Mouse (Mus musculus) lung, embryonic 14.5 days (tissue): ENCODE measurements around the gene Usp39. TPM values are rescaled to one million over a fixed set of nuclear protein-coding genes. Genes with fewer than 3 reads are reported as not detected.
A peak's percentile ranks its signal among the peaks of the same experiment; 100 is the strongest.

Experiments used
- ATAC-seq: fragments of 200-750 bp; cut with Nextera tagmentation; 2 replicates; pipeline ENCODE4 v1.8.0; 2017; ENCODE audit warnings: mild to moderate bottlenecking, moderate TSS enrichment, moderate library complexity; ENCODE audit not compliant: insufficient read depth
- DNase-seq: peaks from one replicate; pipeline ENCODE4 v3.0.0-alpha.2; 2015
- H3K27ac ChIP-seq: fragments of 300-500 bp; sonication (generic); 2 replicates; pipeline ENCODE4 v1.5.1; 2014; ENCODE audit warnings: low read depth, mild to moderate bottlenecking, moderate library complexity
- H3K27me3 ChIP-seq: fragments of 300-500 bp; sonication (generic); 2 replicates; pipeline ENCODE4 v1.6.1; 2014; ENCODE audit warnings: low read length, control low read depth; ENCODE audit not compliant: insufficient read depth
- H3K36me3 ChIP-seq: fragments of 300-500 bp; sonication (generic); 2 replicates; pipeline ENCODE4 v1.6.1; 2014; ENCODE audit warnings: control low read depth; ENCODE audit not compliant: insufficient read depth
- H3K4me1 ChIP-seq: fragments of 300-500 bp; sonication (generic); 2 replicates; pipeline ENCODE4 v1.6.1; 2014; ENCODE audit warnings: antibody characterized with exemption, control low read depth; ENCODE audit not compliant: insufficient read depth
- H3K4me2 ChIP-seq: fragments of 300-500 bp; sonication (generic); 2 replicates; pipeline ENCODE4 v1.6.1; 2014; ENCODE audit warnings: mild to moderate bottlenecking
- H3K4me3 ChIP-seq: fragments of 300-500 bp; sonication (generic); 2 replicates; pipeline ENCODE4 v1.5.1; 2014; ENCODE audit warnings: low read depth, low read length
- H3K9ac ChIP-seq: fragments of 300-500 bp; sonication (generic); 2 replicates; pipeline ENCODE4 v1.6.1; 2014
- H3K9me3 ChIP-seq: fragments of 300-500 bp; sonication (generic); 2 replicates; pipeline ENCODE4 v1.6.1; 2016; ENCODE audit warnings: low read depth, low read length, control low read depth
- CTCF ChIP-seq: IDR thresholded peaks from 2 replicates; pipeline ENCODE4 v1.5.1; 2016; ENCODE audit warnings: antibody characterized with exemption, low read depth
- WGBS: fragments of 180-500 bp; shearing (Covaris S2); extraction: QIAGEN DNeasy Blood & Tissue Kit; methylation state at CpG from one replicate; pipeline ENCODE4 v1.1.7; 2014; 5-methylcytosine and 5-hydroxymethylcytosine counted together
- polyA plus RNA-seq: library from polyadenylated mRNA; unstranded; fragments of >200 nt; fragmentation: Nextera tagmentation; extraction: Ambion mirVana; gene quantifications from 2 replicates; pipeline ENCODE4 v1.2.1, GENCODE M21; 2014

The Usp39 gene
- polyA plus RNA-seq, 1 experiment from 2014 or later: 73.7 TPM

DNA sequence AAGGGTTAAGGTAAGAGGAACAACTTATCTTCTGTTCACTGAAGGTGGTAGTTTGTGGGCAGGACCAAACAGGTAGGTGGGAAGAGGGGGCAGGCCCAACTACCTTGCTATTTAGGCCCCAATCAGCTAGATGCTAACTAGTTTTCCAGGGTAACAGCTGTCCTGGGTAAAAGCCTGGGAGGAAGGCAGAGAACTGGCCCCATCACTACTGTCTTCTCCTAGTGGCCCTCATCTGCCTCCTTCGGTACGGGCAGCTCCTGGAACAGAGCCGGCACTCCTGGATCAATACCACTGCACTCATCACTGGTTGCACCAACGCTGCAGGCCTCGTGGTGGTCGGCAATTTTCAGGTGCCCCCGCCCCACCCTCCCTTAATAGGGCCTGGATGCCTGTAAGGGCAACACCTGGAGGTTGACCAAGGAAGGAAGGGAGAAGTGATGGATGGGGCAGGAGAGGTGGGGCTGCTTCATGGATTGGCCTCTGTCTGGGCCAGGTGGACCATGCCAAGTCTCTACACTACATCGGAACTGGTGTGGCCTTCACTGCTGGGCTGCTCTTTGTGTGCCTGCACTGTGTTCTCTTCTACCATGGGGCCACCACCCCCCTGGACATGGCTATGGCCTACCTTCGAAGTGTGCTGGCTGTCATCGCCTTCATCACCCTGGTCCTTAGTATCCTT, 13.2 kb upstream of the Usp39 start:
- H3K4me3 ChIP-seq: no peak overlapping the region
- no peak overlapping the region for H3K9ac ChIP-seq
- TF ChIP-seq CTCF: no peak
- 89% methylated on average over 10 of the region's 10 CpGs for WGBS
- no peaks in the 10 kb centered on the region for H3K27me3 ChIP-seq
- no peaks in the 10 kb centered on the region for H3K9me3 ChIP-seq
- H3K27ac ChIP-seq: no peak overlapping the region
- H3K4me2 ChIP-seq: no peak overlapping the region
- no peak for ATAC-seq
- DNase-seq: no peak
- peaks cover 28% of the 10 kb centered on the region for H3K36me3 ChIP-seq
- 0 out of 2 replicates have a peak, but pooled peaks cover 4% of the 10 kb centered on the region for H3K4me1 ChIP-seq

DNA sequence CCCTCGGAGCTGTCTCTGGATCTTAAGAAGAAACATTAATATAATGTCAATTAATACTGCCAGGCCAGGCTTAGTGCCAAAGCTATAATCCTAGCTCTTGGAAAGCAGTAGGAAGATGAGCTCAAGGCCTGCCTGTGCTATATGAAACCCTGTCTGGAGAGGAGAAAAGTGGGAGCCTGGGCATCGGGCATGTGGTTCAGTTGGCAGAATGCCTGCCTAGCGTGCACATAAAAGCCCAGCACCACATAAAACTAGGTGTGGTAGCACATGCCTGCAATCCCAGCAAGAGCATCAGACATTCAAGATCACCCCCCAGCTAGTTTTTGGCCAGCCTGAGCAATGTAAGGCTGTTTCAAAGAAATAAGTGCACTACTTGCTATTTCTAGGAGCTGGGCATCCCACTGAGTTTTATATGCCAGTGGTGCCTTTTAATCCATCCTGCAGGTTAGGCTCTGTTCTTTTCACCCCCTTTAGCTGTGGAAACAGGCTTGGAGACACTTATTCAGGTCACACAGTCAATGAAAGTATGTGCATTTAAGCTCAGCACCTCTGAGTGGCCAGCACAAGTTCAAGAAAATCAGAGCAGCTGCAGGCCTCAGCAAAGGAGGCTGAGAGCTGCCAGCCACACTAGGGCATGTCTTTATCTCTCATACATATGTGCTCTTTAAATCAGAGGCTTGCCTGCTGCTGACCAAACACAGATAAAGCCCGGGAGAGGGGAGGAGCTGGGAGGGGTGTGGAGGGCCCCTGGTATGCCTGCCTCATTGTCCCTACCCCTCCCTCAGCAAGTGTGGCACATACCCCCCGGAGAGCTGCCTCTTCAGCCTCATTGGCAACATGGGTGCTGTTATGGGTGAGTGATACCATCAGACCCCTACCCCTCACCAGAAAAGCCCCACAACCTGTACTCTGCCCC, 12.4 kb upstream of the Usp39 start:
- Histone ChIP-seq H3K9ac (no peak overlapping the region), H3K4me3 (no peak overlapping the region), H3K9me3 (no peaks in the 10 kb centered on the region), H3K4me1 (peaks cover 8% of the 10 kb centered on the region; the same call in 1 of the 2 replicates), H3K4me2 (no peak overlapping the region), H3K36me3 (peaks cover 28% of the 10 kb centered on the region), H3K27ac (no peak overlapping the region), H3K27me3 (no peaks in the 10 kb centered on the region)
- ATAC-seq: no peak
- no peak for TF ChIP-seq CTCF
- 56% methylated on average over 5 of the region's 5 CpGs for WGBS
- DNase-seq: no peak

- H3K4me1 ChIP-seq: peaks cover 6% of the 10 kb centered on the region; the same call in 1 of the 2 replicates
- TF ChIP-seq CTCF: no peak
- no peak for ATAC-seq
- H3K9ac ChIP-seq: peak overlapping the region; percentile 60
- 29% methylated on average over 8 of the region's 8 CpGs for WGBS
- no peaks in the 10 kb centered on the region for H3K27me3 ChIP-seq
- peak overlapping the region; percentile 61 for H3K4me3 ChIP-seq
- H3K36me3 ChIP-seq: peaks cover 31% of the 10 kb centered on the region
- H3K27ac ChIP-seq: no peak overlapping the region
- no peak for DNase-seq
- H3K9me3 ChIP-seq: no peaks in the 10 kb centered on the region
- peak overlapping the region; percentile 95 for H3K4me2 ChIP-seq
Measured at GRCm38 (mm10) chr6:72356001-72356532, 11.1 kb upstream of the Usp39 start.

GRCm38 (mm10) chr6:72355066-72355911, 10.3 kb upstream of the Usp39 start, which contains the start of gene Tmem150a:
Gene Tmem150a, plus strand, starts transcription at chr6:72355447.
- WGBS: under 1% methylated on average over 70 of the region's 71 CpGs
- H3K36me3 ChIP-seq: peaks cover 35% of the 10 kb centered on the region
- H3K9ac ChIP-seq: peak within 1 kb of the TSS; percentile 60
- no peak within 1 kb of the TSS for H3K27ac ChIP-seq
- TF ChIP-seq CTCF: peak; percentile 53
- ATAC-seq: peak; percentile 92
- peak; percentile 90 for DNase-seq
- no peaks in the 10 kb centered on the region for H3K27me3 ChIP-seq
- peaks cover 6% of the 10 kb centered on the region; the same call in 1 of the 2 replicates for H3K4me1 ChIP-seq
- H3K9me3 ChIP-seq: no peaks in the 10 kb centered on the region
- peak within 1 kb of the TSS; percentile 95 for H3K4me2 ChIP-seq
- peak within 1 kb of the TSS; percentile 61 for H3K4me3 ChIP-seq

GRCm38 (mm10) chr6:72354025-72354424, 9.0 kb upstream of the Usp39 start:
- 68% methylated on average over 1 of the region's 1 CpGs for WGBS
- no peak for ATAC-seq
- H3K4me1 ChIP-seq: peaks cover 6% of the 10 kb centered on the region; the same call in 1 of the 2 replicates
- H3K36me3 ChIP-seq: peaks cover 36% of the 10 kb centered on the region
- no peak for DNase-seq
- H3K27ac ChIP-seq: no peak overlapping the region
- no peaks in the 10 kb centered on the region for H3K9me3 ChIP-seq
- H3K4me2 ChIP-seq: no peak overlapping the region
- H3K4me3 ChIP-seq: no peak overlapping the region
- no peak overlapping the region for H3K9ac ChIP-seq
- no peaks in the 10 kb centered on the region for H3K27me3 ChIP-seq
- TF ChIP-seq CTCF: no peak

GRCm38 (mm10) chr6:72352636-72353405, 7.8 kb upstream of the Usp39 start:
- Histone ChIP-seq H3K9me3 (no peaks in the 10 kb centered on the region), H3K27me3 (no peaks in the 10 kb centered on the region), H3K4me2 (peak overlapping the region; percentile 33), H3K36me3 (peaks cover 32% of the 10 kb centered on the region), H3K27ac (peak overlapping the region; percentile 48; the same call in 1 of the 2 replicates), H3K4me1 (peaks cover 9% of the 10 kb centered on the region; the same call in 1 of the 2 replicates), H3K4me3 (no peak overlapping the region), H3K9ac (no peak overlapping the region)
- ATAC-seq: no peak
- WGBS: 42% methylated on average over 5 of the region's 5 CpGs
- no peak for TF ChIP-seq CTCF
- peak; percentile 88 for DNase-seq
